Mouse (Mus musculus) heart, adult 2 months (tissue): ENCODE measurements at regions not wholly inside any gene's neighbourhood (a gene's known extent, or its start where the extent isn't known, plus 50 kb on each side); places are given as distances from the start of the nearest gene placed in this dataset.

Source experiments
- DNase-seq, 2 experiments: peaks; one replicate each; pipeline ENCODE4 v3.0.0; 2021
- H3K27ac ChIP-seq: fragments of 200-600 bp; 2 replicates; pipeline ENCODE4 v1.8.1; 2022
- H3K27me3 ChIP-seq: fragments of 200-500 bp; 2 replicates; pipeline ENCODE4 v1.6.1; 2012; ENCODE audit warnings: mild to moderate bottlenecking, low read length, inconsistent platforms, mixed read lengths; ENCODE audit not compliant: control insufficient read depth, insufficient read depth
- H3K36me3 ChIP-seq: fragments of 200-500 bp; 2 replicates; pipeline ENCODE4 v1.6.1; 2012; ENCODE audit warnings: low read length, inconsistent platforms; ENCODE audit not compliant: control insufficient read depth, insufficient read depth
- H3K4me1 ChIP-seq: fragments of 200-500 bp; 2 replicates; pipeline ENCODE4 v1.6.1; 2011; ENCODE audit warnings: low read length; ENCODE audit not compliant: control insufficient read depth, insufficient read depth
- H3K4me3 ChIP-seq: fragments of 200-600 bp; 2 replicates; pipeline ENCODE4 v1.8.1; 2022
- H3K79me2 ChIP-seq: fragments of 200-500 bp; replicated peaks from 2 replicates; pipeline ENCODE4 v1.6.1; 2012; ENCODE audit warnings: mild to moderate bottlenecking, inconsistent platforms, low read length, moderate library complexity, mixed read lengths; ENCODE audit not compliant: control insufficient read depth, insufficient read depth
- H3K9ac ChIP-seq: fragments of 200-500 bp; 2 replicates; pipeline ENCODE4 v1.6.1; 2012; ENCODE audit warnings: low read depth, mild to moderate bottlenecking, control low read depth, inconsistent platforms, low read length, mixed read lengths
- CTCF ChIP-seq: fragments of 200-600 bp; IDR thresholded peaks from 2 replicates; pipeline ENCODE4 v1.8.1; 2022; ENCODE audit warnings: antibody characterized with exemption, mild to moderate bottlenecking, moderate library complexity
- EP300 ChIP-seq: fragments of 200-500 bp; IDR thresholded peaks from 2 replicates; pipeline ENCODE4 v1.6.1; 2011; ENCODE audit warnings: low read depth, low read length, control low read depth; ENCODE audit not compliant: insufficient read depth
- POLR2A ChIP-seq: fragments of 200-500 bp; IDR thresholded peaks from 2 replicates; pipeline ENCODE4 v1.6.1; 2011; ENCODE audit warnings: mild to moderate bottlenecking, low read depth, low read length, control low read depth; ENCODE audit not compliant: insufficient read depth
- WGBS: fragments of 180-500 bp; shearing (Covaris S2); methylation state at CpG from one replicate; pipeline ENCODE4 v1.1.7; 2018; 5-methylcytosine and 5-hydroxymethylcytosine counted together
- intact Hi-C: fragments of 180-260 bp; cut with DNase I; formaldehyde crosslinking; loops from one replicate; pipeline ENCODE4 v1.15.1; 2025

DNA sequence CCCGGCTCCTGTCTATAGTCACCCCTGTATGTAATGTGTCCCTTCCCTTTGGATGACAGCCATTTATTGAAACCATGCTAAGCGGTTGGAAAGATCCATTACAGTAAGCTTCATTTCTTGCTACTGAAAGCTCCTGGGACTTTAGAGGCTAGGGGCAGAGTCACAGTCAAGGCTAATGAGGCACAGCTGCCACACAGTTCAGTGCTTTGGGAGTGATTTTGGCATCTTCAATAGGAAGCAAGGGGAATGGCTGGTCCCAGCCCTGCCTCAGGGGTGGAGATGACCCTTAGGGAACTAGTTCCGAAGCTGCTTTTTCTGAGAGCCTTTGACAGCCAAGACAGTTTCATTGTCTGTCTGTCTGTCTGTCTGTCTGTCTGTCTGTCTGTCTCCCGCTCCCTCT, 128.2 kb downstream of the 1500009L16Rik start:
- no peak for TF ChIP-seq POLR2A
- TF ChIP-seq CTCF, result no peak
- TF ChIP-seq EP300, result no peak
- Histone ChIP-seq H3K27me3 (no peaks in the 10 kb centered on the region), H3K79me2 (no peaks in the 10 kb centered on the region), H3K36me3 (no peaks in the 10 kb centered on the region), H3K27ac (no peak overlapping the region), H3K4me1 (no peaks in the 10 kb centered on the region; the same call in 1 of the 2 replicates), H3K9ac (no peak overlapping the region), H3K4me3 (no peak overlapping the region)
- peak in 1 of 2 experiments; percentile 20 for DNase-seq
- intact Hi-C loops, result no loop called here
- 62% methylated on average over 4 of the region's 4 CpGs for WGBS

DNA sequence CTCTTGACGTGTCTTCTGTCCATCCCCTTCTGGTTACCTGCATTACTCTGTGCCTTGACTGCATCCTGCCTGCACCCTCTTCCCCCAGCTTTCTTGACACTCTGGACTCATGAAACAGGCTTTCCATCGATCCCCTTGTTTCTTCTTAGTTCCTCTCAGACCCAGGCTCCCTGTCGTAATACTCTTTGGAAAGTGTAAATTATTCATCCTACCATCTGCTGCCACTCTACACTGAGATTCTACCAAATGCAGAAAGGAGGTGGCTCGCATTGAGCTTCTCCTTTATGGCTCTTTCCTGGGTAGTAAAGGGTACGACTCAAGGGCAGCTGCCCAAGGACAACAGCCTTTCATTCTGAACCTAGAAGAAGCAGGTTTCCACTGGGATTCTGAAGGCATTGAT, 129.5 kb downstream of the 1500009L16Rik start:
- TF ChIP-seq POLR2A, result no peak
- no peak for TF ChIP-seq EP300
- TF ChIP-seq CTCF, result no peak
- Histone ChIP-seq H3K79me2 (no peaks in the 10 kb centered on the region), H3K27me3 (no peaks in the 10 kb centered on the region), H3K9ac (no peak overlapping the region), H3K36me3 (no peaks in the 10 kb centered on the region), H3K4me1 (no peaks in the 10 kb centered on the region; the same call in 1 of the 2 replicates), H3K4me3 (no peak overlapping the region), H3K27ac (no peak overlapping the region)
- intact Hi-C loops, result no loop called here
- DNase-seq, result no peak
- 88% methylated on average over 5 of the region's 5 CpGs for WGBS

DNA sequence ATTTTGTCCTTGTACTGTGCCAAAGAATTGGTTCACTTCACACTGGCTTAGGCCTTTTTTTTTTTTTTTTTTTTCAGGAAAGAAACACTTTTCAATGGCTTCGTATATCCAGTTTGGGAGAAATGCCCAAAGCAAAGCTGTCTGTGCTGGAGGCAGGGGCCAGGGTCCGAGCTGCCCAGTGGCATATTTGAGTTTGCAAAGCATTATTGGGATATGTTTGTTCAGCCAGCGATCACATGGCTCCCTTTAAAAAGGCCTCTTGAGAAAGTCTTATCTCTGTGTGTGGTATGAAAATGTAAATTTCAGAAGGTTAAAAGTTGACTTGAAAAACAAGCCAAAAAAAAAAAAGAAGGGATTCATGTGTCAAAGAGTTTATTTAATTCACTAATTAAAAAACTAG, 130.1 kb downstream of the 1500009L16Rik start:
- Histone ChIP-seq H3K4me1 (peaks cover 3% of the 10 kb centered on the region), H3K27ac (no peak overlapping the region), H3K79me2 (no peaks in the 10 kb centered on the region), H3K27me3 (no peaks in the 10 kb centered on the region), H3K9ac (no peak overlapping the region), H3K36me3 (no peaks in the 10 kb centered on the region), H3K4me3 (no peak overlapping the region)
- intact Hi-C loops, result no loop called here
- WGBS, result 75% methylated on average over 3 of the region's 3 CpGs
- TF ChIP-seq EP300 (no peak), CTCF (no peak), POLR2A (no peak)
- no peak for DNase-seq

DNA sequence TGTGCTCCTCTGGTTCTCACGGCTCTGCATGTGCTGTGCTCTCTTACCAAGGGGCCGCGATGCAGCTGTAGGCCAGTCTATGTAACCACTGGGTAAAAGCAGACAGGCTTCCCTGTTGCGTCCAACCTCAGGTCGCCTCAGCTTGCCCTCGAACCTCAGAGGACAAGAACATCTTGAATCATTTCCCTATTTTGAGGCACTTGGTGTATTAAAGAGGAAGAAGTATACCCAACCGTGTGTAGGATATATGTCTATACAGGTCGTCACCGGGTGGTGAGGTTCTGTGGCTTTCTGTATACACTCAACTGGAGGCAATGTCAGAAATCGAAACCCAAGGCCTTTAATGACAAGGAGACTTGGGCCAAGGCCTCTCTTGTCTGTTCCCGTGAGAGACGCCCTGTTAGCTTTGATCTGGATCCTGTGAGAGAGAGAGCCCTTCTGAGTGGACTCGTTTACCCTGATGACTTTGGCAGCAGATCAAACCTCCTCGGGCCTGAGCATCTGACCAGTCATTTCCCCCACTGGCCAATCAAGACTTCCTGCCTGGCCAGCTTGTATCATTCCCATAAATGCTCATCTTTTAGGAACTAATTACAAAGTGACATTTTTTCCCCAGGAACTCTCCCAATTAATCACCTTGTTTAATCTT, 135.3 kb downstream of the 1500009L16Rik start:
- Histone ChIP-seq H3K4me1 (peaks cover 11% of the 10 kb centered on the region), H3K27me3 (no peaks in the 10 kb centered on the region), H3K4me3 (no peak overlapping the region), H3K79me2 (no peaks in the 10 kb centered on the region), H3K36me3 (no peaks in the 10 kb centered on the region), H3K9ac (no peak overlapping the region), H3K27ac (peak overlapping the region; percentile 55)
- peak in 1 of 2 experiments; percentile 59 for DNase-seq
- TF ChIP-seq CTCF (no peak), EP300 (peak; percentile 71), POLR2A (no peak)
- WGBS, result 64% methylated on average over 14 of the region's 14 CpGs
- intact Hi-C loops, result loop anchor here (5.0 kb wide), 1 partner anchor 199 kb away; no protein-coding TSS in a partner anchor

GRCm38 (mm10) chr10:83858689-83859088, 136.0 kb downstream of the 1500009L16Rik start:
- intact Hi-C loops, result loop anchor here (5.0 kb wide), 1 partner anchor 199 kb away; no protein-coding TSS in a partner anchor
- no peaks in the 10 kb centered on the region for H3K36me3 ChIP-seq
- H3K4me3 ChIP-seq, result no peak overlapping the region
- no peaks in the 10 kb centered on the region for H3K27me3 ChIP-seq
- no peak for TF ChIP-seq CTCF
- no peak for TF ChIP-seq EP300
- TF ChIP-seq POLR2A, result no peak
- no peaks in the 10 kb centered on the region for H3K79me2 ChIP-seq
- DNase-seq, result no peak
- peak overlapping the region; percentile 55 for H3K27ac ChIP-seq
- WGBS, result 51% methylated on average over 6 of the region's 6 CpGs
- no peak overlapping the region for H3K9ac ChIP-seq
- peaks cover 11% of the 10 kb centered on the region for H3K4me1 ChIP-seq

DNA sequence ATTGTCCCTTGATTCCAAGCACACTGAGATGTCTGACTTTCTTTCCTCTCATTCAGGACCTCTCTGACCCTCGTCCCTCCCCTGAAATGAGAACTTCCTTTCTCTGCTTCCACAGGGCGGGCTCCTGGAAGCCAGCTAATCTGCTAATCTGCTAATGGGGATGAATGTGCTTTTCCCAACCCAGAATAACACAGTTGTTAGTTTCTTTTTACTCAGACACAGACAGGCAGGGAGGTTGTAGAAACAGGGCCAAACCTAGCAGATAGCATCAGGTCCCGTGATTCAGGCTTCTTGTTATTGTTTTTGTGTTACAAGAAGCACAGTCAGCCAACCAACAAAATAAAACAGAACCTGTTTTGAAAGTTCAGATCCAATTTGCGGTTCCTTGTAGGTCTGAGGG, 137.0 kb downstream of the 1500009L16Rik start:
- Histone ChIP-seq H3K27ac (peak overlapping the region; percentile 71), H3K4me1 (peaks cover 11% of the 10 kb centered on the region), H3K27me3 (no peaks in the 10 kb centered on the region), H3K36me3 (no peaks in the 10 kb centered on the region), H3K79me2 (no peaks in the 10 kb centered on the region), H3K4me3 (no peak overlapping the region), H3K9ac (no peak overlapping the region)
- DNase-seq, result peak; percentile 40 to 59
- TF ChIP-seq CTCF (no peak), POLR2A (no peak), EP300 (peak; percentile 76; the same call in 1 of the 2 replicates)
- 41% methylated on average over 4 of the region's 4 CpGs for WGBS
- intact Hi-C loops, result loop anchor here (5.0 kb wide), 1 partner anchor 198 kb away; no protein-coding TSS in a partner anchor
